Mouse (Mus musculus) frontal cortex, postnatal 25 days (tissue): Measurements from ENCODE around the gene Chmp3.
A peak's percentile ranks its signal among the peaks of the same experiment; 100 is the strongest.

Source experiments
- DNase-seq, 2 experiments: peaks; one replicate each; pipeline ENCODE4 v3.0.0; 2022; ENCODE audit warnings: low spot score in 2 of 2

The Chmp3 gene

DNA sequence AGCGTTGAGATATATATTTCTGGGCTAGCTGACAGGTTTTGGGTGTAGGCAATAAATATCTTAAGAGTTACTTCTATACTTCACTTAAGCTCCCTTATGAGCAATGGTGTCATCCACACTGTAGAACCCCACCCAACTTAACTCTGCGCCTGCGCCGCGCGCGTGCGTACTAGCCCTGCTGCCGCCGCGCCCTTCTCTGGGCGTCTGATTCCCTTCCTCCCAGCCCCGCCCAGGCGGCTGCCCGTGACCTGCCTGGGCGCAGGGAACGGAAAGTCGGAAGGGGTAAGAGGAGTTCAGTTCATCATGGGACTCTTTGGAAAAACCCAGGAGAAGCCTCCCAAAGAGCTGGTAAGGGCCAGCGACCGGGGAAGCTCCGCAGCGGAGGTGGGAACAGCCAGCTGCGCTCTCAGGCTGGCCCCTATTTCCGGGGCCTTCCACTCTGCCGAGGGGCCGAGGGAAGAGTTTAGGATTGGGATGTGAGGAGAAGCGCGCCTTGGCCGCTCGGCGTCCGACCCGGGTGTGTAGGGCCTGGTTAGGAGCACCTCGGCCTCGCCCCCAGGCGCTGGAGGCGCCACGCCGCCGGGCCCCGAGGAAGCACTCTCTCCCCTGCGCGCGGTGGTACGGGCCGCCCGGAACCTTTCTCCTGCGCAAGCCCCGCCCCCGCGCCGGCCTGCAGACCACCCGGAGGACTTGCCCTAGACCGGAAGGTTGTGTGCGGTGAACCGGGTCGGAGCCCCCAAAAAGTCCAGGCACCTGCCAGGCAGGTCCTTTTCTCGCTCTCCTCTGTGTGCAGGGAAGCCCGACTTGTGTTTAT lies at the start of gene Chmp3:
Gene Chmp3, plus strand, starts transcription at position 112 of the 814 bp plus-strand sequence.
- DNase-seq = peak; percentile 90 to 96

GRCm38 (mm10) chr6:71494341-71495020 lies 49.1 kb upstream of the Chmp3 start:
- DNase-seq = peak; percentile 29 to 39

DNA sequence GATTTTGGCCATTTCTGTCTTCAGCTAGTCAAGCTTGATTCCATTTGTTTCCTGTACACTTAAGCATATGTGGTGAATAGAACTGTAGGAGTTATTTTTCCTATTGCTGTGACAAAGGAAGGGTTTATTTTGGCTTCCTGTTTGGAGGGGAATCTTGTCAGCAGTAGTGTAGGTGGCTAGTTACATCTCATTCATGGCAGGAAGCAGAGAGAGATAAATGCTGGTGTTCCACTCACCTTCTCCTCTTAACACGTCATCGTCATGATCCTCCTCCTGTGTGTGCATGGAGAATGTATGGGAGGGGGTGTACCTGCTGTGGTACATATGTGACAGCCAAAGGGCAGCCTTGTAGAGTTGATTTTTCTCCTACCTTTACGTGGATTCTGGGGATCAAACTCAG lies 43.0 kb upstream of the Chmp3 start:
- DNase-seq = no peak

DNA sequence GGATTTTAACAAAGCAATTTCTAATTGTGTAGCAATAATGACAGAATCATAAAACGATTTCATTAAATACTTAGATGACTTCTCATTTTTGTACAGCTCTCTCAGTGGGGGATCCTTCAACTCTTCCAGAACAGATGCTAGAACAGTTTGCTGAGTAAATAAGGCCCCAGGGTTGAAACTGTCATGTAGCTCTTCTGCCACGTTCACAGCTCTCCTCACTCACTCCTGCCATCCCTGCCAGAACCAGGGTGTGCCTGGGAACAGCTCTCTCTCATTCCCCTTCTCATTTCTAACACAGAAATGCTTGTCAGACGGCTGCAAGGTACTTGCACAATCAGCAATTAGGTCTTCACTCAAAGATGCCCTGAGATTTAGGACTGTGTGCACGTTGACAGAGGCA lies 40.6 kb upstream of the Chmp3 start:
- DNase-seq = no peak

DNA sequence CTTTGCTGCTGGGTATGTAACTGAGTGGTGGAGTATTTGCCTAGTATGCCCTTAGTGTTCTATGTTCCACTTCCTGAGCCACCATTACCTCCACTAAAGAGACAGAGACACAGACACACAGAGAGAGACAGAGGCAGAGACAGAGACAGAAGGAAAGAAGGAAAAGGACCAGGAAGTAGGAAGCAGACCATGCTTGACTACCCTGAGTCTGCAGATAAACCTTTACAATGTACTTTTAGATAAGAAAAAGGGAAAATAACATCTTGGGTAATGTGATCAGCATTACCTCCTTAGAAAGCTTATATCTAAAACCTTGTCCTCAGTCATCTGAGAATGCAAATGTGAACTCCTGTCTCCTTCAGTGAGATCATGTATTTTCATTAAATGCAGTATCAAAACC lies 39.9 kb upstream of the Chmp3 start:
- no peak for DNase-seq

DNA sequence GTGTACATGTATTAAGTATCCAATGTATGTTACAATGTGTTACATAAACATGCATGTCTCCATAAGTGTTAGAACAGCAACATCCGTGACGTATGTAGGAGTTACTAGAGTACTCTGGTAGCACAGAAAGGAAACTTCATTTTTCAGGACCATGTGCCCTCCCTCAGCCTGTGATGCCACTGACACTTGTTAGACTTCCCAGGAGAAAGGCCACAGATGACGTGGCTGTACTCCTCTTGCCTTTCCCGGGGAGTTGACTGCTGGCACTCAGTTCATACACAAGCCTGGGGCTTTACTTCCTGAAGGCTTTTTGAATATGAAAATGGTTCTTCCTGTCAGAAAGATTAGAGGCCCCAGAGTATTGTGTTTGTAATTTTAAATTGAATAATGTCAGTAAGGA lies 39.5 kb upstream of the Chmp3 start:
- no peak for DNase-seq

- no peak for DNase-seq
Measured at GRCm38 (mm10) chr6:71505671-71506070, 37.9 kb upstream of the Chmp3 start.

DNA sequence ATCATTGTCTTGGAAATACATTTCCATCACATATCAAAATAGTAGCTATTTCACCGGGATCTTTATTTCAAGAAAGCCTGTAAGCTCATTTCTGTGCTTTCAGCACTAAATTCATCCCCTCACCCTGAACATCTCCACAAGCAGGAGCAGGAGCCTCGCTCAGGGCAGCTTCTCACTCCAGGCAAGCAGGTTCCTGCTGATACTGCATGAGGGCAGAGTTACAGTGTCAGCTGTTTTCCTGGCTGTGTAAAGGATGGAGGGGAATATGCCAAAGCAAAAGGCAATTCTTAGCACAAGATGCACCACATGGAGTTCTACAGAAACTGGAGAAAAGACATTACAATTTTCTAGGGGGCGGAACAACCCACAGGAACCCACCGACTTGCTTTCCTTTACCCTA lies 24.1 kb upstream of the Chmp3 start:
- DNase-seq = no peak

DNA sequence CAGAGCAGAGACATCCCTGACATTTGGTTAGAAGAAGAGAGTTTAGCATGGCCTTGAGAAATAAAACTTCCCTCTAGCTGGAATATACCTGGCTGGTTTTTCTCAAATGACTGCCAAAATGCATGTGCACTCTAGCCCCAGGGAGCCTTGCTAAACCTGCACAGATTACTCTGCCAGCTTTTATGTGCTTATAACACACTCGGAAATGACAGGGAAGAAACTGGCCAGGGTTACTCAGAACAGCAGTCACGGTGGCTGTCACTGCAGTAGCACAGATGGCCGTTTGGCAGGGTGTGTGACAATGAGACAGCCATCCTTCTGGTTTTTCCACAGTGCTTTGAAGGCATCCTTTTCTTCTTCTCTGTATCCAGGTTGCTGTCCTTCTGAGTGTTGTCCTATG lies 18.0 kb upstream of the Chmp3 start:
- DNase-seq = no peak

DNA sequence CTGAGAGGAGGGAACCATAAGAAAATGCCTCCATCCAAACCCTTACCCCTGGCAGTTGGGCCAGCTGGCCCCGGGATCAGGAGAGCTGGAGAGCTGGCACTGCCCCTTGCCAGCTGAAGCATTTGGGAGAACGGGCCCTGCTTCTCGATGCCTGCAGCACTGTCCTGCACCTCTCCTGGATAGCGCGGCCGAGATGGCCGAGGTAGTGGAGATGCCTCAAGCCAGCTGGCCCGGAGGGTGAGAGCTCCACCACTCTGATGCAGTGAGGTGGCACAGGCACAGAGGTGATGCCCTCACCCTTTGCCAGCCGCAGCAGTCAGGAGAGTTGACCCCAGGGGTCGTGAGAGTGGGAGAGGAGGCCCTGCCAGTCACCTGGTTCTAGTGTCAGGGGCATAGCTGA lies 16.5 kb upstream of the Chmp3 start:
- no peak for DNase-seq

GRCm38 (mm10) chr6:71527826-71528225 lies 15.8 kb upstream of the Chmp3 start:
- DNase-seq = no peak

- no peak for DNase-seq
Measured at GRCm38 (mm10) chr6:71530176-71530575, 13.4 kb upstream of the Chmp3 start.

GRCm38 (mm10) chr6:71537286-71537685 lies 6.3 kb upstream of the Chmp3 start:
- no peak for DNase-seq

DNA sequence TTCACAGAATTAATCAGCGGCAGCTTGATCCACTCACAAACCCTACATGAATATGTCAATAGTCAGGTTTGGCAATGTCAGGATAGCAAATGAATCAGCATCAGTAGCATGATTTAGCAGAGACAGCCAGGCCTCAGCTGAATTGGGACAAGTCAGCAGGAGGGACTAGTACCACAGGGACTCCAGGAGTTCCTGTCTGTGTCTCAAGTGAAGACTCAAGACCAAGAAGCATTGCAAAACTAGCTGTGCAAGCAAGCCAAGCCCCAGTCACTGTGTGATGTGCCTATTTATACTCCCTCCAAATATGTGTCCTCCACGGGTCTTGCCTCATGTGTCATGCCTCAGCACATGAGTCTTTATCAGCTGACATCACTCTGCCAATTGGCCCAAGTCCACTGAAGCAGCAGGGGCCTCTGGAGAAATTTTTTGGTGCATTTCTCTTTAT lies 11.9 kb downstream of the Chmp3 start:
- DNase-seq = no peak

GRCm38 (mm10) chr6:71556826-71557225 lies 13.2 kb downstream of the Chmp3 start:
- no peak for DNase-seq

DNA sequence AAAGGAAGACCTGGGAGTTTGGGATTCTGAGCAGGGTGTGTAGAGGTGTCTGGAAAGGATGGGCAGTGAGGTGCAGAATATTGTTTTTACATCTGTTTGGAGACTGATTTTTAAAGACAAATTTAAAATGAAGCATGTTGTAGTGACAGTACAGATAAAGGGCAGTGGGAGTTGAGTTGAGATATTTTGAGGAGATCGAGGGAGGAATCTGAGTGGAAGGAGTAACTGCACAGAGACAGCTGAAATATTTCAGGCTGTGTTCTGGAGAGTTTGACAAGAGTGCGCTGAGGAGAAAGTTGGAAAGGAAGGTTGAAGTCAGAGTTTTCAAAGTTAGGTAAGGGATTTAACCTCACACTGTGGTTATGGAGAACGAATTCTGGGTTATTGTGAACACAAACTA lies 25.0 kb downstream of the Chmp3 start:
- DNase-seq = no peak

GRCm38 (mm10) chr6:71569025-71569424 lies 25.4 kb downstream of the Chmp3 start:
- DNase-seq = no peak

DNA sequence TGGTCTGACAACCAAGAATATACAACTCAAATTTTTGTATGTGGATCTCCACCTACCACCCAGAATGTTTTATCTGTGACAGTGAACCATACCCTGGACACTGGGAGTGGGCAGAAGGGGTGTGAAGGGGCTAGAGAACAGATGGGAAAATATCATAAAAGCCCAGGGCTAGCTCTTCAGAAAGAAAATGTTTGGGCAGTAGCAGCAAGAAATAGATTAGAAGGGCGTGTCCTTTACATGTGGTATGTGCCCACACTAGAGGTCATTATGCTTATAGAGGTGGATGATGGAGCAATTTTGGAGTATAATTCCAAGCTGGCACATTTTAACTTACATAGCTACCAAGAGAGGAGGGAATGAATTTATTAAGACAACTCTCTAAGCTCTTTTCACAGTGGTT lies 31.8 kb downstream of the Chmp3 start:
- DNase-seq = no peak

GRCm38 (mm10) chr6:71579478-71579877 lies 35.9 kb downstream of the Chmp3 start:
- DNase-seq = no peak

DNA sequence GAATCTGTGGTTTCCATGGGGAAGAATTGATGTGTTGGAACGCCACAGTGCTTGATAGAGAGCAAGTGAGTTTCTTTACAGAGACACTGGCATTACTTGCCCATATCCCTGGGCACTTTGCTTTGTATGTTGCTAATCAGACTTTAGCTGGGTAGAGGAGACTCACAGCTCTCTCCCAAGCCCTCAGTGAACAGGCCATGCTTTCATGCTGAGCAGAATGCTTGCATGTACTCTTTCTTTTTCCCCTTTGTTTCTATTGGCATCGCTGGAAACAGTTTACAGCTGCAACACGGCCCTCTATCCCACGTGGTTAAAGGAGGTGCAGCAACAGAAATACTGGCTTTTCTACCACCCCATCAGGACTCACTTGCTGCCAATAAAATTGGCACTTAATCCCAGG lies 39.6 kb downstream of the Chmp3 start:
- DNase-seq = no peak

GRCm38 (mm10) chr6:71589401-71589800 lies 45.8 kb downstream of the Chmp3 start:
- no peak for DNase-seq

DNA sequence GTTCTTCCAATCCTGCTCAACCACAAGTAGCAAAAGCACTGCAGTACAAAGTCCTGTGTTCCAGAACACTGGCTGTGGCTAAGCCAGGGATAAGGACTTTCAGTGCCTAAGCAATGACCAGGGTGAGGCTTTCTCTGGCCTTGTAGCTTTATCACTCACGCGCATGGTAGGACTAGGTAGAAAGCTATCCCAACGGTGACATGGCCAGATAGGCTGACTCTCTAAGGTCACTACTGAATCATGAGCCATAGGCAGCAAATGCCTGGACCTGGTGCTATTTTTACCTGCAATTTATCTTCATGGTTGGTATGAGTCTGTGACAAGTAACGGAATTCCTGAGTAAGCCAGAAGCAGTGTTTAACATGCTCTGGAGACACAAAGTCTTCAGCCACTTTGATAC lies 46.6 kb downstream of the Chmp3 start:
- DNase-seq = no peak

DNA sequence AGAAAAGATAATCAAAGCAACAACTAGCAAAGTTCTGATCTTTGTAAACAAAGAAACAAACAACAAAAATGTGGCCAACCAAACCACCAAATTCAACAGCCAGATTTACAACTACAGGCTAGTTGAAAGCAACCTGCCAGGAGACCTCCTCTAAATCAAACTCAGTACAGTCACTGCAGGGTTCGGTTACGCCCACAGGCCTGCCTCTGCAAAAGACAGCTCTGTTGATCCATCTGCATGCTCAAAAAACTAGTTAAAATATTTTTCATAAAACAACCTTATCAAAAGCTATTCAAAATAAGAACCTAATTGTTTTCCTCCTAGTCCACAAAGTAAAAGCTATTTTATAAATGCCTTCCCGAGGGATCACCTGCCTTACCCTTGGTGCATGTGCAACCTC lies 64.2 kb downstream of the Chmp3 start:
- no peak for DNase-seq
